Mouse (Mus musculus): ENCODE data around the gene Mypn. TPM values are rescaled to one million over a fixed set of nuclear protein-coding genes. Genes with fewer than 3 reads are reported as not detected.

Mypn gene
- total and polyA plus RNA-seq, 2 experiments from 2014 or later: 12.7 to 26.5 TPM

DNA sequence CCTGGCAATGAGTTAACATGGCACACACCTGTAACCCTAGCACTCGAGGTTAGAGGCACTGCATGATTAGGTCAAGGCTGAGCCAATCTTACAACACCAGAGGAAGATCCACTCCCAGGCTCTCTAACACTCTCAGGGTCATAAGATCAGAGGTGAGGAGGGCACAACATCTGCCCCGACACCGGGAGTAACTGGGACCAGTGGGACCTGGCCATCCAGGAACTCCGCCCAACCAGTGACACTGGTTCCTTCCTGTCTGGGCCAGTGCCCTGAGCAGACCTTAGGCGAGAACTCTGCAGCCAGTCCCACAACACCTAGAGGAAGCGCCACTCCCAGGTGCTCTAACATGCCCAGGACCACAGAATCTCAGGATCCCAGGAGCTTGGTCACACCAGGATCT lies 67.3 kb downstream of the Mypn start:
- TF ChIP-seq CTCF (IDR thresholded peaks at IDR 0.05; ENCODE audit: low read depth): no peak
- TF ChIP-seq EP300 (IDR thresholded peaks at IDR 0.05; ENCODE audit: low read depth): no peak
- Histone ChIP-seq H3K9ac (replicated peaks; ENCODE audit: low read depth, low read length) (no peak overlapping the region), H3K4me2 (ENCODE audit: low read depth, low read length) (no peak overlapping the region), H3K4me1 (ENCODE audit: control insufficient read depth, insufficient read depth) (no peaks in the 10 kb centered on the region), H3K27me3 (ENCODE audit: control insufficient read depth, insufficient read depth, low read length) (no peaks in the 10 kb centered on the region), H3K36me3 (replicated peaks; ENCODE audit: control insufficient read depth, insufficient read depth, low read length) (peaks cover 24% of the 10 kb centered on the region), H3K9me3 (replicated peaks; ENCODE audit: control insufficient read depth, low read length) (no peaks in the 10 kb centered on the region), H3K27ac (ENCODE audit: low read depth) (no peak overlapping the region), H3K4me3 (ENCODE audit: low read depth, low read length) (no peak overlapping the region)
- WGBS: 72% methylated on average over 6 of the region's 6 CpGs
- no peak for DNase-seq (ENCODE audit: low spot score)
- ATAC-seq (ENCODE audit: insufficient read depth, low read depth): no peak

GRCm38 (mm10) chr10:63135680-63136079 lies 68.1 kb downstream of the Mypn start:
- Histone ChIP-seq H3K4me2 (ENCODE audit: low read depth, low read length) (no peak overlapping the region), H3K4me1 (ENCODE audit: control insufficient read depth, insufficient read depth) (no peaks in the 10 kb centered on the region), H3K9me3 (replicated peaks; ENCODE audit: control insufficient read depth, low read length) (no peaks in the 10 kb centered on the region), H3K9ac (replicated peaks; ENCODE audit: low read depth, low read length) (no peak overlapping the region), H3K4me3 (ENCODE audit: low read depth, low read length) (no peak overlapping the region), H3K27ac (ENCODE audit: low read depth) (no peak overlapping the region), H3K27me3 (ENCODE audit: control insufficient read depth, insufficient read depth, low read length) (no peaks in the 10 kb centered on the region), H3K36me3 (replicated peaks; ENCODE audit: control insufficient read depth, insufficient read depth, low read length) (peaks cover 30% of the 10 kb centered on the region)
- WGBS: 59% methylated on average over 12 of the region's 12 CpGs
- no peak for ATAC-seq (ENCODE audit: insufficient read depth, low read depth)
- DNase-seq (ENCODE audit: low spot score): no peak
- TF ChIP-seq EP300 (IDR thresholded peaks at IDR 0.05; ENCODE audit: low read depth) (no peak), CTCF (IDR thresholded peaks at IDR 0.05; ENCODE audit: low read depth) (no peak)

DNA sequence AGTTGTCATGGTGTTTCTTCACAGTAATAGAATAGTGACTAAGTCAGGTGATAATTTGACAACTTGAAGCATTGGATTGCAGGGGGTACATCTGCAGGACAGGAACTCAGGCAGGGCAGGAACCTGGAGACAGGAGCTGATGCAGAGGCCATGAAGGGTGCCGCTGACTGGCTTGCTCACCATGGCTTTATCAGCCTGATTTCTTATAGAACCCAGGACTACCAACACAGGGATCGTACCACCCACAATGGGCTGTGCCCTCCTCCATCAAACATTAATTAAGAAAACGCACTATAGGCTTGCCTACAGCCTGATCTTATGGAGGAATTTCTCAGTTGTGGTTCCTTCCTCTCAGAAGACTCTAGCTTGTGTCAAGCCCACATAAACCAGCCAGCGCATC lies 70.4 kb downstream of the Mypn start:
- Histone ChIP-seq H3K4me1 (ENCODE audit: control insufficient read depth, insufficient read depth) (no peaks in the 10 kb centered on the region), H3K4me3 (ENCODE audit: low read depth, low read length) (no peak overlapping the region), H3K9me3 (replicated peaks; ENCODE audit: control insufficient read depth, low read length) (no peaks in the 10 kb centered on the region), H3K4me2 (ENCODE audit: low read depth, low read length) (no peak overlapping the region), H3K36me3 (replicated peaks; ENCODE audit: control insufficient read depth, insufficient read depth, low read length) (peaks cover 36% of the 10 kb centered on the region), H3K27me3 (ENCODE audit: control insufficient read depth, insufficient read depth, low read length) (no peaks in the 10 kb centered on the region), H3K27ac (ENCODE audit: low read depth) (no peak overlapping the region), H3K9ac (replicated peaks; ENCODE audit: low read depth, low read length) (no peak overlapping the region)
- DNase-seq (ENCODE audit: low spot score) (no peak), ATAC-seq (ENCODE audit: insufficient read depth, low read depth) (no peak)
- 90% methylated on average over 4 of the region's 4 CpGs for WGBS
- TF ChIP-seq EP300 (IDR thresholded peaks at IDR 0.05; ENCODE audit: low read depth) (no peak), CTCF (IDR thresholded peaks at IDR 0.05; ENCODE audit: low read depth) (no peak)

DNA sequence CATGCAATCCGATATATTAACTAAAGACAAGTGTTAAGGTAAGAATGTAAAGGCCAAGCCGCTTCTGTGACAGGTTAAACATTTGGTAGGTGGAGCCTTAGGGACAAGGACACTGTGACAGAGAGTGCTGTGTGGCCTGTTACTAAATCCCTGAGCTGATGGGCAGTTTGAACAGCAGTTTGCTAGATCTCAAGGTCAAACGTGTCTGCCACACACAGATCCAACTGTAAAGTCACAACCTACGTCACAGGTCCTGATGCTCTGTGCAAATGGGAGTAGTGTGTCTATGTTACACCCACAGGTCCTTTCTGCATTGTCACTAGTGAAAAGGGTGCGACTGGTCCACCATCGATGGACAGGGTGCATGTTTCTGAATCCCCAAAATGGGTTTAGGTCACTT lies 71.4 kb downstream of the Mypn start:
- H3K36me3 ChIP-seq (replicated peaks; ENCODE audit: control insufficient read depth, insufficient read depth, low read length): peaks cover 37% of the 10 kb centered on the region
- H3K4me3 ChIP-seq (ENCODE audit: low read depth, low read length): no peak overlapping the region
- no peaks in the 10 kb centered on the region for H3K4me1 ChIP-seq (ENCODE audit: control insufficient read depth, insufficient read depth)
- no peaks in the 10 kb centered on the region for H3K27me3 ChIP-seq (ENCODE audit: control insufficient read depth, insufficient read depth, low read length)
- ATAC-seq (ENCODE audit: insufficient read depth, low read depth): no peak
- H3K9me3 ChIP-seq (replicated peaks; ENCODE audit: control insufficient read depth, low read length): no peaks in the 10 kb centered on the region
- no peak overlapping the region for H3K9ac ChIP-seq (replicated peaks; ENCODE audit: low read depth, low read length)
- no peak for TF ChIP-seq EP300 (IDR thresholded peaks at IDR 0.05; ENCODE audit: low read depth)
- TF ChIP-seq CTCF (IDR thresholded peaks at IDR 0.05; ENCODE audit: low read depth): no peak
- no peak overlapping the region for H3K4me2 ChIP-seq (ENCODE audit: low read depth, low read length)
- H3K27ac ChIP-seq (ENCODE audit: low read depth): no peak overlapping the region
- DNase-seq (ENCODE audit: low spot score): no peak
- 80% methylated on average over 6 of the region's 6 CpGs for WGBS

- TF ChIP-seq CTCF (IDR thresholded peaks at IDR 0.05; ENCODE audit: low read depth): no peak
- TF ChIP-seq EP300 (IDR thresholded peaks at IDR 0.05; ENCODE audit: low read depth): no peak
- Histone ChIP-seq H3K9ac (replicated peaks; ENCODE audit: low read depth, low read length) (no peak overlapping the region), H3K9me3 (replicated peaks; ENCODE audit: control insufficient read depth, low read length) (no peaks in the 10 kb centered on the region), H3K4me3 (ENCODE audit: low read depth, low read length) (no peak overlapping the region), H3K36me3 (replicated peaks; ENCODE audit: control insufficient read depth, insufficient read depth, low read length) (peaks cover 37% of the 10 kb centered on the region), H3K27me3 (ENCODE audit: control insufficient read depth, insufficient read depth, low read length) (no peaks in the 10 kb centered on the region), H3K4me1 (ENCODE audit: control insufficient read depth, insufficient read depth) (no peaks in the 10 kb centered on the region), H3K27ac (ENCODE audit: low read depth) (no peak overlapping the region), H3K4me2 (ENCODE audit: low read depth, low read length) (no peak overlapping the region)
- DNase-seq (ENCODE audit: low spot score): no peak
- WGBS: 64% methylated on average over 7 of the region's 7 CpGs
- no peak for ATAC-seq (ENCODE audit: insufficient read depth, low read depth)
Measured at GRCm38 (mm10) chr10:63130500-63130899, 73.3 kb downstream of the Mypn start.

GRCm38 (mm10) chr10:63128256-63128655 lies 75.5 kb downstream of the Mypn start:
- DNase-seq (ENCODE audit: low spot score) (peak; percentile 93), ATAC-seq (ENCODE audit: insufficient read depth, low read depth) (peak; percentile 96)
- Histone ChIP-seq H3K36me3 (replicated peaks; ENCODE audit: control insufficient read depth, insufficient read depth, low read length) (peaks cover 32% of the 10 kb centered on the region), H3K4me1 (ENCODE audit: control insufficient read depth, insufficient read depth) (no peaks in the 10 kb centered on the region), H3K27me3 (ENCODE audit: control insufficient read depth, insufficient read depth, low read length) (no peaks in the 10 kb centered on the region), H3K4me3 (ENCODE audit: low read depth, low read length) (no peak overlapping the region), H3K9me3 (replicated peaks; ENCODE audit: control insufficient read depth, low read length) (no peaks in the 10 kb centered on the region), H3K9ac (replicated peaks; ENCODE audit: low read depth, low read length) (no peak overlapping the region), H3K4me2 (ENCODE audit: low read depth, low read length) (0 out of 2 replicates have a peak overlapping the region, but pooled peaks have one; percentile 33), H3K27ac (ENCODE audit: low read depth) (peak overlapping the region; percentile 96)
- TF ChIP-seq EP300 (IDR thresholded peaks at IDR 0.05; ENCODE audit: low read depth): peak; percentile 90
- TF ChIP-seq CTCF (IDR thresholded peaks at IDR 0.05; ENCODE audit: low read depth): no peak
- 33% methylated on average over 7 of the region's 7 CpGs for whole genome bisulfite sequencing
